Mouse (Mus musculus) kidney, postnatal 0 days (tissue): ENCODE results near the gene Fcgr3. TPM values are rescaled to one million over a fixed set of nuclear protein-coding genes. Genes with fewer than 3 reads are reported as not detected.
"Not testable (repeated sequence)": the region's sequence is repeated elsewhere in the genome, so short reads cannot be mapped to it uniquely, and the experiment has no call there.

ENCODE experiments used
- ATAC-seq: fragments of 200-750 bp; cut with Nextera tagmentation; replicated peaks from 2 replicates; pipeline ENCODE4 v1.8.0; 2017; ENCODE audit warnings: low read depth, moderate number of reproducible peaks, moderate TSS enrichment, moderate library complexity; ENCODE audit not compliant: low FRiP score
- DNase-seq: peaks from one replicate; pipeline ENCODE4 v3.0.0-alpha.2; 2016; ENCODE audit warnings: low spot score
- H3K27ac ChIP-seq: fragments of 300-500 bp; sonication (generic); 2 replicates; pipeline ENCODE4 v1.5.1; 2014; ENCODE audit warnings: mild to moderate bottlenecking
- H3K27me3 ChIP-seq: fragments of 300-500 bp; sonication (generic); 2 replicates; pipeline ENCODE4 v1.6.1; 2014; ENCODE audit warnings: low read length, mixed read lengths; ENCODE audit not compliant: insufficient read depth
- H3K36me3 ChIP-seq: fragments of 300-500 bp; sonication (generic); 2 replicates; pipeline ENCODE4 v1.6.1; 2014; ENCODE audit warnings: low read length, mixed read lengths; ENCODE audit not compliant: insufficient read depth
- H3K4me1 ChIP-seq: fragments of 300-500 bp; sonication (generic); replicated peaks from 2 replicates; pipeline ENCODE4 v1.6.1; 2014; ENCODE audit warnings: antibody characterized with exemption, low read length, mixed read lengths; ENCODE audit not compliant: insufficient read depth
- H3K4me2 ChIP-seq: fragments of 300-500 bp; sonication (generic); 2 replicates; pipeline ENCODE4 v1.6.1; 2014; ENCODE audit warnings: mild to moderate bottlenecking, low read length, moderate library complexity, mixed read lengths
- H3K4me3 ChIP-seq: fragments of 300-500 bp; sonication (generic); replicated peaks from 2 replicates; pipeline ENCODE4 v1.5.1; 2014; ENCODE audit warnings: low read depth, low read length
- H3K9ac ChIP-seq: fragments of 300-500 bp; sonication (generic); 2 replicates; pipeline ENCODE4 v1.6.1; 2014; ENCODE audit warnings: low read depth, low read length
- H3K9me3 ChIP-seq: fragments of 300-500 bp; sonication (generic); replicated peaks from 2 replicates; pipeline ENCODE4 v1.6.1; 2016; ENCODE audit warnings: low read length, inconsistent platforms, mixed read lengths
- CTCF ChIP-seq: IDR thresholded peaks from 2 replicates; pipeline ENCODE4 v1.5.1; 2016; ENCODE audit warnings: antibody characterized with exemption, low read depth, mild to moderate bottlenecking, moderate library complexity
- WGBS: fragments of 180-500 bp; shearing (Covaris S2); extraction: QIAGEN DNeasy Blood & Tissue Kit; methylation state at CpG from one replicate; pipeline ENCODE4 v1.1.7; 2014; 5-methylcytosine and 5-hydroxymethylcytosine counted together
- polyA plus RNA-seq: library from polyadenylated mRNA; unstranded; fragments of >200 nt; fragmentation: Nextera tagmentation; extraction: Ambion mirVana; gene quantifications from 2 replicates; pipeline ENCODE4 v1.2.1, GENCODE M21; 2015

Fcgr3 gene
- polyA plus RNA-seq, 1 experiment from 2014 or later, result 13.2 TPM

DNA sequence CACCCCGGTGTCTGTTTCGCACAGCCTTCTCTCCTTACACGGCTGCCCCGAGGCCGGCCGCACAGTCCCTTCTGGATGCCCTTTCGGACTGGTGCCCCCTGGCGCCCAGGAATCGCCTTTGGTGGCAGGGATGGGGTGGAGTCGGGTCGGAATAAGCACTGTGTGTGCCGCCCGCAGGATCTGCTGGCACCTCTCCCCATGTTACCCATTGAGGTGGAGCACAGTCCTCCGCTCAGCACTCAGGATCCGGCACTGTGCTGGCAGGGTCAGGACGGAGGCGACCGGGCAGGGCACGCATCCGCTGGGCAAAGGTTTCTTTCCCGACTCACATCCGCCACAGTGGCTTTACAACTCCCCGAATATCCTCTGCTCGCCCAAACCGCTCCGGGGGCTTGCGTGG, 13.2 kb upstream of the Fcgr3 start:
- H3K9me3 ChIP-seq, result not testable (repeated sequence)

DNA sequence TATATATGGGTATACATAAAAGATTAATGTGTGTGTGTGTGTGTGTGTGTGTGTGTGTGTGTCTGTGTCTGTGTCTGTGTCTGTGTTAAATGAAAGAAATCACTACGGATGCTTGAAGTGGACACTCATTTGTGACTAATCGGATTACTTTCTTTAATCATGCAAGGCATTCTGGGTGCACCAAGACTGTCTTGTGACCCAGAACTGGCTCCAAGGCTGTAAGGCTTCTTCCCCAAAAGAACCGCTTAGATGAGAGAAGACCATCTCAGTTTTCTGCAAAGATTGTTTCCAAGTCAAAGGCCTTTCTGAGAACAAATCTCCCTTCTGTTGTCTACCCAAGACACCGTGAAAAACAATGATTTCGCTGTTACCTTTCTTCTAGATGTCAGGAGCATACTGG, 12.5 kb upstream of the Fcgr3 start:
- not testable (repeated sequence) for H3K9ac ChIP-seq, H3K27ac ChIP-seq, ATAC-seq, H3K9me3 ChIP-seq, H3K36me3 ChIP-seq, DNase-seq, H3K4me1 ChIP-seq, H3K4me2 ChIP-seq, H3K4me3 ChIP-seq
- WGBS, result 40% methylated on average over 5 of the region's 5 CpGs
- H3K27me3 ChIP-seq, result peaks cover 12% of the 10 kb centered on the region; the same call in 1 of the 2 replicates

More for the DNA sequence above, 13.2 kb upstream of the Fcgr3 start:
- not testable (repeated sequence) for DNase-seq, H3K27ac ChIP-seq, H3K9ac ChIP-seq, H3K36me3 ChIP-seq, H3K4me1 ChIP-seq, H3K4me3 ChIP-seq
- 3% methylated on average over 15 of the region's 27 CpGs for WGBS
- peak; percentile 14; the same call in 1 of the 2 replicates for TF ChIP-seq CTCF
- Histone ChIP-seq H3K27me3 (peaks cover 12% of the 10 kb centered on the region; the same call in 1 of the 2 replicates), H3K4me2 (0 out of 2 replicates have a peak overlapping the region, but pooled peaks have one; percentile 10)
- peak; percentile 41 for ATAC-seq

DNA sequence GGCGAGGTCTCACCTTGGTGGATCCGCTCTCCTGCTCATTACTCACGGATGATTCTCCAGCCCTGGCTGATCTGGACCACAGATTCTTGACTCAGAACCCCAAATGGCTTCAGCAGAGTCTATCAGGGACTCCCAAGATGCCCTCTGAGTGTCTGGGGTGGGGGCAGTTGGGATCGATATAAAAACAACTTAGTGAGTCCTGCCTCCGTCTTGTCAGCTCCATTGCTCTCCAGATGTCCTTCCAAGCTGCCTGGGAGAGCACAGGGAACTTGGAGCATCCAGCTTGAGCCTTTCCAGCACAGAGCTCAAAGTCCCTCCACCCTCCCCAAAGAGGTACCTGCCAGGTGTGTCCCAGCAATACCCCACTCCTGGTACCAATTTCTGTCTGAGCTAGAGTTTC, 11.4 kb upstream of the Fcgr3 start:
- not testable (repeated sequence) for H3K27ac ChIP-seq, H3K9ac ChIP-seq, H3K4me3 ChIP-seq, DNase-seq, H3K4me2 ChIP-seq, H3K9me3 ChIP-seq, H3K4me1 ChIP-seq, H3K36me3 ChIP-seq, ATAC-seq
- peaks cover 12% of the 10 kb centered on the region; the same call in 1 of the 2 replicates for H3K27me3 ChIP-seq
- WGBS, result 68% methylated on average over 3 of the region's 5 CpGs

DNA sequence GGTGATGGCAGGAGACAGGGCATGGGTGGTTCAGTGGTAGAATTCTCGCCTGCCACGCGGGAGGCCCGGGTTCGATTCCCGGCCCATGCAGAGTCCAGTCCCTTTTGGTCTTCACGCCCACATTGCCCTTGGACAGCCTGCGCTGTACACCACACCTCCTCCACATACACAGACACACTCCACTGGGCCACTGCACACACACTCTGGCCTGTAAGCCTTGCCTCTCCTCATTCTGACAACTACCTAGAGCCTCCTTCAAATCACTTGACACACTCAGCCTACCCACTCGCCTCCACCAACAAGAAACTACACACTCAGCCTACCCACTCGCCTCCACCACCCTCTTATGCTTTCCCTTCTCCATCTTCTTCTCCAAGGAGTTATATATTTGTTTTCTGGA, 9.5 kb upstream of the Fcgr3 start:
- not testable (repeated sequence) for H3K9ac ChIP-seq, DNase-seq, H3K4me2 ChIP-seq, H3K4me3 ChIP-seq, H3K27ac ChIP-seq, H3K36me3 ChIP-seq, H3K4me1 ChIP-seq, H3K9me3 ChIP-seq
- 23% methylated on average over 4 of the region's 10 CpGs for WGBS
- peaks cover 19% of the 10 kb centered on the region for H3K27me3 ChIP-seq
- peak; percentile 11; the same call in 1 of the 2 replicates for ATAC-seq

DNA sequence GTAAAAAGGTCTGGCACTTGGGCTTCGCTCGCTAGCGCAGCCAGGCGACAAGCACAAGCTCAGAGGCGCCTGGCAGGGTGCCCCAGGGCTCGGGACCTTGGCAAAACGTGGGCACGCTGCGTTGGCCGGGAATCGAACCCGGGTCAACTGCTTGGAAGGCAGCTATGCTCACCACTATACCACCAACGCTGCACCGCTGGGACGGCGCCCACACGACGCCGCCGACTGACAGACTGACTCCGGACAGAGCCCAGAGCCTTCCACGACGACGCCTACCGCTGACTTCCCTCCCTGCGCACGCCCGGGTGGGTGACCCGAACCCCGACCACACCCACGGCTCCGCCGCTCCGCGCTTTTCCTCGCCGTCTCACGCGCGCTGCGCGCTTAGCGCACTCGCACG, 7.5 kb upstream of the Fcgr3 start:
- H3K4me3 ChIP-seq, H3K36me3 ChIP-seq, DNase-seq, H3K4me2 ChIP-seq, H3K9ac ChIP-seq, H3K27ac ChIP-seq, H3K9me3 ChIP-seq, H3K4me1 ChIP-seq: not testable (repeated sequence)
- H3K27me3 ChIP-seq, result peaks cover 17% of the 10 kb centered on the region
- WGBS, result no CpG with 5 or more reads among the region's 45 CpGs
- ATAC-seq, result peak; percentile 37

DNA sequence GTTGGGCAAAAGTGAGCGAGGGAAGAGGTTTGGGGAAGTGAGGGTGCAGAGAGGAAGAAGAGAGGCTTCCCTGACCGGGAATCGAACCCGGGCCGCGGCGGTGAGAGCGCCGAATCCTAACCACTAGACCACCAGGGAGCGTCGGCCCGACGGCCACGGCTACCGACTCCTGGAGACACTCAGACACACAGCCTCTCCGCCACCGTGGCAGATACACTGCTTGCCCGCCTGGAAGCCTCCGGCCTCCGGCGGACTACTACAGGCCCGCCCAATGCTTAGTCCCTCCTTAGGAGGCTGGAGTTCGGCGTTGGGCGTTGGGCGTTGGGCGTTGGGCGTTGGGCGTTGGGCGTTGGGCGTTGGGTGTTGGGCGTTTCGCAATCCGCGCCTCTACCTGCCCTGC, 7.0 kb upstream of the Fcgr3 start:
- no CpG with 5 or more reads among the region's 35 CpGs for WGBS
- H3K4me2 ChIP-seq, result not testable (repeated sequence)

DNA sequence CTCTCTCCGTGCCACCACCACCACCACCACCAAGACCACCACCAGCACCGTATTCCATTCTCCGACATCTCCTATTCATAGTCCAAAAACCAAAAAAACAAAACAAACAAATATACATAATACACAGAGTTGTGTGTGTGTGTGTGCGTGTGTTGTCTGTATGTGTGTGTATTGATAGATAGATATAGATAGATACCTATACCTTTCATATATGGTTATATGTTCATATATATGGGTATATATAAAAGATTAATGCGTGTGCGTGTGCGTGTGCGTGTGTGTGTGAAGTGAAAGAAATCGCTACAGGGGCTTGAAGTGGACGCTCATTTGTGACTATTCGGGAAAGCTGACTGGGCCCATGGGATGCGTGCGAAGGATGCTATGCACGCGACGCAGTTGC, 6.1 kb upstream of the Fcgr3 start:
- H3K27me3 ChIP-seq, result peaks cover 17% of the 10 kb centered on the region
- 27% methylated on average over 11 of the region's 16 CpGs for WGBS
- H3K4me2 ChIP-seq, H3K27ac ChIP-seq, DNase-seq, H3K9ac ChIP-seq, H3K4me1 ChIP-seq, ATAC-seq, H3K9me3 ChIP-seq, H3K36me3 ChIP-seq, H3K4me3 ChIP-seq: not testable (repeated sequence)

More for the DNA sequence above, 7.0 kb upstream of the Fcgr3 start:
- not testable (repeated sequence) for H3K36me3 ChIP-seq, H3K4me1 ChIP-seq, H3K4me3 ChIP-seq, H3K9me3 ChIP-seq, DNase-seq, H3K27ac ChIP-seq, H3K9ac ChIP-seq
- H3K27me3 ChIP-seq, result peaks cover 17% of the 10 kb centered on the region
- peak; percentile 54 for ATAC-seq

DNA sequence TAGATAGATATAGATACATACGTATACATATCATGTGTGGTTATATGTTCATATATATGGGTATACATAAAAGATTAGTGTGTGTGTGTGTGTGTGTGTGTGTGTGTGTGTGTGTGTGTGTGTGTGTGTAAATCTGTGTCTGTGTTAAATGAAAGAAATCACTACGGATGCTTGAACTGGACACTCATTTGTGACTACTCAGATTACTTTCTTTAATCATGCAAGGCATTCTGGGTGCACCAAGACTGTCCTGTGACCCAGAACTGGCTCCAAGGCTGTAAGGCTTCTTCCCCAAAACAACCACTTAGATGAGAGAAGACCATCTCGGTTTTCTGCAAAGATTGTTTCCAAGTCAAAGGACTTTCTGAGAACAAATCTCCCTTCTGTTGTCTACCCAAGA, 4.8 kb upstream of the Fcgr3 start:
- not testable (repeated sequence) for H3K4me2 ChIP-seq, H3K4me3 ChIP-seq, ATAC-seq, H3K36me3 ChIP-seq, H3K9me3 ChIP-seq, H3K4me1 ChIP-seq, H3K27ac ChIP-seq, H3K9ac ChIP-seq
- WGBS, result 47% methylated on average over 3 of the region's 3 CpGs
- DNase-seq, result peak; percentile 72
- peaks cover 21% of the 10 kb centered on the region for H3K27me3 ChIP-seq

DNA sequence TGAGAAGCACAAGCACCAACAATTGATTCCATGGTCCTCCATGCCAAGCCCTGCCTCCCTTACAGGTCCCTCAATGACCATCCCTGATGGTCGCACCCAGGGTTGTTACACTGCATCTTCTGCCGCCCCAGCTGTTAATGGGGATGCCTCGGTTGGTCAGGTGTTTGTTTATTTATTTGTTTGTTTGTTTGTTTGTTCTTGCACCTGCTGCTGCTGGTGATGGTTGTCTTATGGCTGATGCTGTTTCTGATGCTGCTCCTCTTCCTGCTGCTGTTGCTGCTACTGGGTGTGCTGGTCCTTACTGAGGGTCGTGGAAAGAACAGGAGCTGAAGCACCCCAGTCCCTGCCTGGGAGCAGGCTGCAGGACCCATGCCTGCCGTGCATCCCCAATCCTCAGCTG, 3.2 kb upstream of the Fcgr3 start:
- 44% methylated on average over 5 of the region's 5 CpGs for WGBS
- not testable (repeated sequence) for H3K9me3 ChIP-seq, H3K4me2 ChIP-seq, ATAC-seq, H3K27ac ChIP-seq, H3K4me1 ChIP-seq, H3K36me3 ChIP-seq, DNase-seq, H3K4me3 ChIP-seq, H3K9ac ChIP-seq
- H3K27me3 ChIP-seq, result peaks cover 20% of the 10 kb centered on the region

DNA sequence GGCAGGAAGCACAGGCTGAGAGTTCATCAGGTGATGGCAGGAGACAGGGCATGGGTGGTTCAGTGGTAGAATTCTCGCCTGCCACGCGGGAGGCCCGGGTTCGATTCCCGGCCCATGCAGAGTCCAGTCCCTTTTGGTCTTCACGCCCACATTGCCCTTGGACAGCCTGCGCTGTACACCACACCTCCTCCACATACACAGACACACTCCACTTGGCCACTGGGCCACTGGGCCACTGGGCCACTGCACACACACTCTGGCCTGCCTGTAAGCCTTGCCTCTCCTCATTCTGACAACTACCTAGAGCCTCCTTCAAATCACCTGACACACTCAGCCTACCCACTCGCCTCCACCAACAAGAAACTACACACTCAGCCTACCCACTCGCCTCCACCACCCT, 1.8 kb upstream of the Fcgr3 start:
- not testable (repeated sequence) for H3K4me2 ChIP-seq, H3K4me3 ChIP-seq, H3K4me1 ChIP-seq, DNase-seq, H3K9me3 ChIP-seq, H3K36me3 ChIP-seq, H3K27ac ChIP-seq, H3K9ac ChIP-seq
- H3K27me3 ChIP-seq, result peaks cover 20% of the 10 kb centered on the region
- WGBS, result 28% methylated on average over 2 of the region's 10 CpGs
- peak; percentile 19; the same call in 1 of the 2 replicates for ATAC-seq
